25 mouse cellular contexts compared by ENCODE assay signal in genomic region chr4:53297975-53298374, GRCm38 (mm10).
"Had no signal": no experiment of that assay in that cellular context is flagged by ENCODE, and none has a peak within 500 bp of the region (broad histone marks: within the 10 kb centered on the region; RNA-seq: fewer than 3 reads in every experiment).

No protein-coding gene starts in this region.

- H3K9ac ChIP-seq: heart, embryonic 13.5 days; heart, embryonic 15.5 days; hindbrain, embryonic 13.5 days; hindbrain, embryonic 15.5 days; kidney, embryonic 15.5 days; limb, embryonic 13.5 days; limb, embryonic 15.5 days had no signal

- H3K4me2 ChIP-seq: heart, embryonic 11.5 days; heart, embryonic 13.5 days; heart, embryonic 15.5 days; hindbrain, embryonic 13.5 days; hindbrain, embryonic 15.5 days; kidney, embryonic 15.5 days; limb, embryonic 13.5 days; limb, embryonic 15.5 days had no signal

- H3K27me3 ChIP-seq: heart, embryonic 13.5 days; heart, embryonic 15.5 days; hindbrain, embryonic 13.5 days; hindbrain, embryonic 15.5 days; kidney, embryonic 15.5 days; limb, embryonic 13.5 days; limb, embryonic 15.5 days had no signal

- H3K36me3 ChIP-seq: heart, embryonic 13.5 days; heart, embryonic 15.5 days; hindbrain, embryonic 13.5 days; hindbrain, embryonic 15.5 days; kidney, embryonic 15.5 days; limb, embryonic 13.5 days; limb, embryonic 15.5 days had no signal

- H3K9me3 ChIP-seq: heart, embryonic 15.5 days; hindbrain, embryonic 13.5 days; hindbrain, embryonic 15.5 days; kidney, embryonic 15.5 days; limb, embryonic 15.5 days had no signal

- ATAC-seq: hindbrain, postnatal 0 days; intestine, embryonic 16.5 days had no signal

- DNase-seq: gastrocnemius, postnatal 14 days; gastrocnemius, postnatal 36 days; heart, adult 11 months; heart, adult 2 months; heart, postnatal 14 days; heart, postnatal 36 days; kidney, adult 11 months; kidney, adult 2 months; kidney, adult 9 months; kidney, postnatal 14 days; kidney, postnatal 36 days; layer of hippocampus, adult 9-11 months; layer of hippocampus, postnatal 36 days; left cerebral cortex, postnatal 4 days had no signal

- H3K4me3 ChIP-seq: heart, adult 2 months; heart, embryonic 13.5 days; heart, embryonic 15.5 days; hindbrain, embryonic 13.5 days; hindbrain, embryonic 15.5 days; kidney, embryonic 15.5 days; limb, embryonic 13.5 days; limb, embryonic 15.5 days had no signal

- H3K4me1 ChIP-seq: heart, embryonic 13.5 days; heart, embryonic 15.5 days; hindbrain, embryonic 13.5 days; hindbrain, embryonic 15.5 days; kidney, embryonic 15.5 days; limb, embryonic 13.5 days; limb, embryonic 15.5 days had no signal

- H3K27ac ChIP-seq: heart, adult 2 months; heart, embryonic 13.5 days; heart, embryonic 15.5 days; hindbrain, embryonic 13.5 days; hindbrain, embryonic 15.5 days; hindbrain, postnatal 0 days; kidney, embryonic 15.5 days; kidney, postnatal 0 days; limb, embryonic 13.5 days; limb, embryonic 15.5 days had no signal
